ENCODE assay signal across 23 mouse cellular contexts in genomic region chr17:8357498-8357897, GRCm38 (mm10). TPM values are rescaled to one million over a fixed set of nuclear protein-coding genes. Genes with fewer than 3 reads are reported as not detected.
"Had no signal": no experiment of that assay in that cellular context is flagged by ENCODE, and none has a peak within 500 bp of the region (broad histone marks: within the 10 kb centered on the region; RNA-seq: fewer than 3 reads in every experiment).

No protein-coding gene starts in this region.

- H3K4me1 ChIP-seq: lung, embryonic 15.5 days had no signal

- H3K4me3 ChIP-seq: lung, embryonic 15.5 days; megakaryocyte, embryonic 14.5 days; midbrain, embryonic 13.5 days; midbrain, embryonic 15.5 days; myocyte; neural tube, embryonic 13.5 days; neural tube, embryonic 15.5 days had no signal

- H3K27me3 ChIP-seq: lung, embryonic 15.5 days; midbrain, embryonic 13.5 days; midbrain, embryonic 15.5 days; neural tube, embryonic 13.5 days; neural tube, embryonic 15.5 days had no signal

- H3K4me2 ChIP-seq: lung, embryonic 15.5 days; midbrain, embryonic 11.5 days; midbrain, embryonic 13.5 days; midbrain, embryonic 15.5 days; neural tube, embryonic 13.5 days; neural tube, embryonic 15.5 days had no signal

- H3K9me3 ChIP-seq: lung, embryonic 15.5 days; midbrain, embryonic 13.5 days; midbrain, embryonic 15.5 days; neural tube, embryonic 13.5 days; neural tube, embryonic 15.5 days had no signal

- DNase-seq: liver, postnatal 0 days; lung, adult 2 months; lung, postnatal 14 days; lung, postnatal 36 days; retina, postnatal 1 day; right cerebral cortex, adult 18-20 months; right cerebral cortex, postnatal 25 days; right cerebral cortex, postnatal 4 days; spleen, adult 18-20 months; thymus, adult 2 months; thymus, postnatal 25 days; thymus, postnatal 4 days had no signal

- H3K36me3 ChIP-seq: lung, embryonic 15.5 days; midbrain, embryonic 13.5 days; midbrain, embryonic 15.5 days; neural tube, embryonic 13.5 days; neural tube, embryonic 15.5 days had no signal

- H3K9ac ChIP-seq: liver, postnatal 0 days; lung, embryonic 15.5 days; midbrain, embryonic 13.5 days; midbrain, embryonic 15.5 days; neural tube, embryonic 13.5 days; neural tube, embryonic 15.5 days had no signal

- ATAC-seq: liver, postnatal 0 days; lung, postnatal 0 days; midbrain, embryonic 13.5 days; midbrain, embryonic 15.5 days had no signal

- H3K27ac ChIP-seq: lung, embryonic 15.5 days; macrophage; midbrain, embryonic 13.5 days; midbrain, embryonic 15.5 days; neural tube, embryonic 13.5 days; neural tube, embryonic 15.5 days had no signal

RNA-seq across cellular contexts. Expression of gene T2, which starts 1.7 kb away (rescaled TPM):
- total RNA-seq: megakaryocyte progenitor cell, adult 5-6 weeks had no signal
- polyA plus RNA-seq: liver, postnatal 0 days; macrophage had no signal

RNA-seq across cellular contexts. Expression of gene Prr18, which starts 20.2 kb away (rescaled TPM):
- polyA plus RNA-seq: liver, postnatal 0 days had no signal
